Mouse (Mus musculus) MEL-GATA-1-ER (cell line): ENCODE data around the gene Gm21411.
"Not testable (repeated sequence)": the region's sequence is repeated elsewhere in the genome, so short reads cannot be mapped to it uniquely, and the experiment has no call there.

Experiments used
- DNase-seq: peaks from one replicate; pipeline ENCODE4 v3.0.0-alpha.2; 2012; ENCODE audit warnings: low read depth; ENCODE audit errors: extremely low read depth

The Gm21411 gene

DNA sequence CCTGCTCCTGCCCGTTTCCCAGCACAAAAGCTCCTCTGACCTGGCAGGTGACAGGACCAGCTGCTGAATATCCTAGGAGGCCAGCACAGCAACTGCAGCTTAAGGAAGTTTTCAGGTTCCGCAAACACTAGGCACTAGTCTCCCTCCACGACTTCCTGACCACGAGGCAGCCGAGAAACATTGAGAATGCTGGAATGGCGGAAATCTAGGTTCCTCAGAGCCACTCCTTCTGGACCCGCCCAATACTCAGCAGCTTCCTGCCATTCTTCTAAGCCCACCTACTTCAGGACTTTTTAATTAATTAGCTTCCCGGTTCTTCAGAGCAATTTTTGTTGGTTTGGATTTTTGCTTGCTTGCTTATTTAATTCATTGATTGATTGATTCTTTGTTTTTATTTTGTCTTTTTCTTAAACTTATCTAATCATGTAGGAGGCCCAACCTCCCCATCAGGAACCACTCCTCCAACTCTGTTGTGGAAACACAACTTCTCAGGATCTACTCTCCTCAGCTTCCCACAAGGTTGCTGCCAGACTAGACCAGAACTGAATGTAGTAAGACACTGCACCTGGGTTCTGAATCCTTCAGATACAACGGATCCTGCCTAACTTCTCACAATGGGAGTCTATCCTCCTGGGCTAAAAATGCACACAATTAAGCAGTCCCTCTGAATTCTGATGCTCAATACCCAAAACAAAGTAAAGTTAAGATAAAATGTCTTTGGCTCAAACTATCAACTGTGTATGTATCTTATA, at the start of gene Gm21411:
Gm21411 (minus strand) TSS at position 205 of the 752 bp plus-strand sequence.
- not testable (repeated sequence) for DNase-seq

DNA sequence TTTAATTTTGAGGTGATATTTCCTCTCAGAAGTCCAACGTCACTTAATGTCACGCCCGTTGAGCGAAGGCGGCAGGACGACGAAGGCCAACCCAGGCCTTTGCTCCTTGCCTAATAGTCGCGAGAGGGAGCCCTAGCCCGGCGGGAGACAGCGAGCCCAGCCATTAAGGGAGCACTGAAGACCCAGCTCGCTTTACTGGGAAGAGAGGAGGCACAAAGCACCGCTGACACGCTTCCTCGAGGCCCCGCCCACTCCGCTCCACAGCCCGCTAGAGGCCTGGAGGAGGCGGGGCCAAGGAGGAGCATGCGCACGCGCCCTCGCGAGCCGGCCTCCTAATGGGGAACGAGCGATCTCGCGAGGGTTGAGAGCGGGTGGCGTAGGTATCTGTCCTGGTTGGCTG, 32.3 kb upstream of the Gm21411 start:
- not testable (repeated sequence) for DNase-seq

DNA sequence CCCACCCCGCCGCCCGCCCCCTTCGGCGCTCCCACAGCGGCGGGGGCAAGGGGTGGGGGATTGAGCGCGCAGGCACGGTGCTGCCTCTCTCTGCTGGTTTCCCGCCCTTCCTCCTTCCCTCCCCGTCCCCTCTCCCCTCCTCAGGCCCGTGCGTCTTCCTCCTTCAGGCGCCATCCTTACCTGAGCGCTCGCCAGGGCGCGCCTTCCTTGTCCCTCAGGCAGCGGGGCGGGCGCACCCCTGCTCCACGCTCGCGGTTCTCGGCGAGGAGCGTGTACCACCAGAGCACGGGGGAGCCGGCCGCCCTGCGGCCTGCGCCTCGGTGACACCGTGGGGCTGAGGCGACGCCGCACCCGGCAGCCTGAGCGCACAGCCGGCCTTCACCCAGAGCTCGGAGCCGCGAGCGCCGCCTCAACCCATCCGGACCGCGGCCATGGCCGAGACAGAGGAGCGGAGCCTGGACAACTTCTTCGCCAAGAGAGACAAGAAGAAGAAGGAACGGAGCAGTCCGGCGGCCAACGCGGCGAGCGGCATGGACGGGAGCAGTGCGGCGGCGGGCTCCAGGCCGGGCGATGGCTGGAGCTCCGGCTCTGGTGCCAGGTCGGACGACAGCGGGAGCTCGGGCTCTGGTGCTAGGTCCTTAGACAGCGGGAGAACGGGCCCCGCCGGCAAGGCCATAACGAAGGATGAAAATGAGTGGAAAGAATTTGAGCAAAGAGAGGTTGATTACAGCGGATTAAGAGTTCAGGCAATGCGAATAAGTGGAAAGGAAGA, 23.1 kb upstream of the Gm21411 start:
- DNase-seq: no peak

DNA sequence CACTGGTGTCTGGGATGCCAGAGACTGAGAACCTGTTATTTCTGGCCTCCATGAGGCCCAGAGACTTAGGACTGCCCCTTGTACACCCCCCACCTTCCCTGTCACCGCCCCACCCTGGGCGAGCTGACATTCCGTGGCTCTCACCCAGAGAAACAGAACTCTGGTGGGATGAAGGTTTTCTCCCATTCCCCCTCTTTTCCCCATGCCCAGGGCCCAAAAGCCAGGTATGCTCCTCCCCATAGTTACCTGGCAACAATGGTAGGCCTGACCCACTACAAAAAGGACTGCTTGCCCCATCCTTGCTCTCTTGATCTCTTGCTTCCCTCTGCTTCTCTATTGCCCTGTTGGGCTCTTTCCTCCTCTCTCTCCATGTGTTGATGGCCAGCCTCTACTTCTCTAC, 5.8 kb upstream of the Gm21411 start:
- DNase-seq: no peak

DNA sequence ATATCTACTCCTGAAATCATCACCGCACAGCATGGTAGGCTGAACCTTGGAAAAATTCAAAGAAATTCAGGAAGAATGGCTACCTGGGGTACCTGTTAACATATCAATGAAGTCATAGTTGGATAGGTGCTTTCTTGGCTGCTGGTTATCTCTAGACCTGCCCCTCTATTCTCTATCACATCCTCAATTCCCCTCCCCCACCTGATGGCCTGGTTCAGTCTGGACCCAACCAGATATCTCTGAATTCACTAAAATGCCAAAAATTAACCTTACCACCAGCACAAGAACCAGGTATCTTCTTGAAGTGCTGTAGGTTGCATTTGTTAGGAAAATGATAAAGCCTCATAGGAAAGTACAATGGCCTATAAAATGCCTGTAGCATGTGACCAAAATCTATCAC, 1.3 kb downstream of the Gm21411 start:
- DNase-seq: not testable (repeated sequence)

DNA sequence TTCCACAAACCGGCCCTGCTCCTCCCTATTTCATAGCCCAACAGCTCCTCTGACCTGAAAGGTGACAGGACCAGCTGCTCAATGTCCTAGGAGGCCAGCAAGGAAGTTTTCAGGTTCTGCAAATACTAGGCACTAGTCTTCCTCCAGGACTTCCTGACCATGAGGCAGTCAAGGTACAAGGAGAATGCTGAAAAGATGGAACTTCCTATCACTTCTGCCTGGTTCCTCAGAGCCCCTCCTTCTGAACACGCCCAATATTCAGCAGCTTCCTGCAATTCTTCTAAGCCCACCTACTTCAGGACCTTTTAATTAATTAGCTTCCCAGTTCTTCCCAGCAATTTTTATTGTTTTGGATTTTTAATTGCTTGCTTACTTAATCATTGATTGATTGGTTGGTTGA, 4.6 kb downstream of the Gm21411 start:
- not testable (repeated sequence) for DNase-seq

DNA sequence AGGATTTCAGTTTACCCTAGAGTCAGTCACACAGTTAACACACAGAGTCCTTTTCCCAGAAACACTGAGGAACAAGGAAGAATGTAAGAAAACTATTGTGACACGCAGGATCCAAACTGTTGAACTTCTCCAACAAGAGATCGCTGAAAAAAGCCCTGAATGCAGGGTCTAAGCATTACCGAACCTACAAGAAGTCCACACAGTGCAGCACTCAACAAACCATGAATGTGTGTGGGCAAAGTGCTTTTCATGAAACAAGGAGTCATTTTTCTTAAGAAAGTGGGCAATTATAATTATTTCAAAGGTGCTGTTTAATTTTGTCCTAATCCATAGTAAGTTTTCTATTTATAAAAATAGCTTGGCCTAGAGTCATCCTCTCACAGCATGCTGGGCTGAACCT, 6.3 kb downstream of the Gm21411 start:
- DNase-seq: not testable (repeated sequence)
